Mouse (Mus musculus) lung, embryonic 14.5 days (tissue): ENCODE results near the gene Creg1. TPM values are rescaled to one million over a fixed set of nuclear protein-coding genes. Genes with fewer than 3 reads are reported as not detected.
A peak's percentile ranks its signal among the peaks of the same experiment; 100 is the strongest.

ENCODE experiments used
- ATAC-seq: fragments of 200-750 bp; cut with Nextera tagmentation; 2 replicates; pipeline ENCODE4 v1.8.0; 2017; ENCODE audit warnings: mild to moderate bottlenecking, moderate TSS enrichment, moderate library complexity; ENCODE audit not compliant: insufficient read depth
- DNase-seq: peaks from one replicate; pipeline ENCODE4 v3.0.0-alpha.2; 2015
- H3K27ac ChIP-seq: fragments of 300-500 bp; sonication (generic); 2 replicates; pipeline ENCODE4 v1.5.1; 2014; ENCODE audit warnings: low read depth, mild to moderate bottlenecking, moderate library complexity
- H3K27me3 ChIP-seq: fragments of 300-500 bp; sonication (generic); 2 replicates; pipeline ENCODE4 v1.6.1; 2014; ENCODE audit warnings: low read length, control low read depth; ENCODE audit not compliant: insufficient read depth
- H3K36me3 ChIP-seq: fragments of 300-500 bp; sonication (generic); 2 replicates; pipeline ENCODE4 v1.6.1; 2014; ENCODE audit warnings: control low read depth; ENCODE audit not compliant: insufficient read depth
- H3K4me1 ChIP-seq: fragments of 300-500 bp; sonication (generic); 2 replicates; pipeline ENCODE4 v1.6.1; 2014; ENCODE audit warnings: antibody characterized with exemption, control low read depth; ENCODE audit not compliant: insufficient read depth
- H3K4me2 ChIP-seq: fragments of 300-500 bp; sonication (generic); 2 replicates; pipeline ENCODE4 v1.6.1; 2014; ENCODE audit warnings: mild to moderate bottlenecking
- H3K4me3 ChIP-seq: fragments of 300-500 bp; sonication (generic); 2 replicates; pipeline ENCODE4 v1.5.1; 2014; ENCODE audit warnings: low read depth, low read length
- H3K9ac ChIP-seq: fragments of 300-500 bp; sonication (generic); 2 replicates; pipeline ENCODE4 v1.6.1; 2014
- H3K9me3 ChIP-seq: fragments of 300-500 bp; sonication (generic); 2 replicates; pipeline ENCODE4 v1.6.1; 2016; ENCODE audit warnings: low read depth, low read length, control low read depth
- CTCF ChIP-seq: IDR thresholded peaks from 2 replicates; pipeline ENCODE4 v1.5.1; 2016; ENCODE audit warnings: antibody characterized with exemption, low read depth
- WGBS: fragments of 180-500 bp; shearing (Covaris S2); extraction: QIAGEN DNeasy Blood & Tissue Kit; methylation state at CpG from one replicate; pipeline ENCODE4 v1.1.7; 2014; 5-methylcytosine and 5-hydroxymethylcytosine counted together
- polyA plus RNA-seq: library from polyadenylated mRNA; unstranded; fragments of >200 nt; fragmentation: Nextera tagmentation; extraction: Ambion mirVana; gene quantifications from 2 replicates; pipeline ENCODE4 v1.2.1, GENCODE M21; 2014

Gene Creg1
- polyA plus RNA-seq, 1 experiment from 2014 or later: 58.3 TPM

DNA sequence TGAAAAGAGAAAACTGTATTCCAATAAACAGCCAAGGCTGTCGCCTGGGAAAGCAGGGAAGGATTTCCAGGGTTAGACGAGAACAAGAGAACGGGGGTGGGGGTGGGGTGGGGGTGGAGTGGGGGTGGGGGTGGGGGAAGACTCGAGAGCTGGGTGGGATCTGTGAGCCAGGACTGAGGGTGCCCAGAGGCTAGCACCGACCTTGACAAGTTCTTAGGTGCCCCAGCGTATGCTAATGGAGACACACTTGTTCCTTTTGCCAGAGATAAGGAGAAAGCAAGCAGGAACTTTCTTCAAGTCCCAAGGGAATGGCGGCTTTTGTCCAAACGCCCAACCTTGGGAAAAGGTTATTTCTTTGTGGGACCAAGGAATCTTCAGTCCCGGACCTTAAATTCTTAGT lies 8.5 kb downstream of the Creg1 start:
- H3K4me2 ChIP-seq: peak overlapping the region; percentile 37
- H3K4me3 ChIP-seq: no peak overlapping the region
- ATAC-seq (no peak), DNase-seq (no peak)
- no peaks in the 10 kb centered on the region for H3K27me3 ChIP-seq
- 0 out of 2 replicates have a peak, but pooled peaks cover 3% of the 10 kb centered on the region for H3K4me1 ChIP-seq
- no peaks in the 10 kb centered on the region; the same call in 1 of the 2 replicates for H3K36me3 ChIP-seq
- H3K9me3 ChIP-seq: no peaks in the 10 kb centered on the region
- TF ChIP-seq CTCF: no peak
- no peak overlapping the region for H3K9ac ChIP-seq
- H3K27ac ChIP-seq: no peak overlapping the region
- 52% methylated on average over 9 of the region's 9 CpGs for WGBS

DNA sequence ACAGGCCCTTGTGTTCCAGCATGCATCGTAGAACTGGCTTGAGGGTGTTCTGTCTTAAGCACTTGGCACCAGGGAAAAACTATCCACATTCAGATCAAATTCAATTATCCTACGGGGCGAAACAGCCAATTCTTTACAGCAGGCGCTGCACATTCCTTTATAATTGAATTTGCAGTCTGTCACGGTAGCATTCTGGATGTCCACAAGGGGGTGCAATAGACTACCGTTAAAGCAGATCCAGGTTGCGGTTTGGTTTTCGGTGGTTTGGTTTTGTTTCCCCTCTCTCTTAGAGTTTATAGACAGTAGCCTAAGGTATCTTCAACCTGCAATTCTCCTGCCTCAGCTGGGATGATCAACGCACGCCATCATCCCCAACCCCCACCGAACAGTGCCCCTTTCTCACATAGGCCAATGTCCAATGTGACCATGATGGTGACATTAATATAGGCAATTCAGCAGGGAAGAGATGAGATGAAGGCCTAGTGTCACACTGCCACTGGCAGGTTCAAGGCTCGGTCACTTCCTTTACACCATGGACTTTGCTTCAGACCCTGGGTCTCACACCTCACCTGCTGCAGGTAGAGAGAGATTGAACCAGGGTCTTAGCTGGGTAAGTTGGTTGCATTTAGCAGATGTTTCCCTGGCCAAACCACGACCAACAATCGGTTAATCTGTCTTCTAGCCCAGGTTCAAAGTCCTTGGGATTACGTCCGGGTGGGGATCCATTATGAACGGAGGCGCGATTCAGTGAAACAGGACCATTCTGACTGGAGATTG lies 12.2 kb downstream of the Creg1 start:
- DNase-seq (peak; percentile 86), ATAC-seq (no peak)
- Histone ChIP-seq H3K36me3 (no peaks in the 10 kb centered on the region; the same call in 1 of the 2 replicates), H3K9me3 (no peaks in the 10 kb centered on the region), H3K27ac (no peak overlapping the region), H3K9ac (no peak overlapping the region), H3K4me2 (no peak overlapping the region), H3K27me3 (no peaks in the 10 kb centered on the region), H3K4me1 (0 out of 2 replicates have a peak, but pooled peaks cover 3% of the 10 kb centered on the region), H3K4me3 (no peak overlapping the region)
- peak; percentile 76 for TF ChIP-seq CTCF
- 51% methylated on average over 19 of the region's 19 CpGs for WGBS

DNA sequence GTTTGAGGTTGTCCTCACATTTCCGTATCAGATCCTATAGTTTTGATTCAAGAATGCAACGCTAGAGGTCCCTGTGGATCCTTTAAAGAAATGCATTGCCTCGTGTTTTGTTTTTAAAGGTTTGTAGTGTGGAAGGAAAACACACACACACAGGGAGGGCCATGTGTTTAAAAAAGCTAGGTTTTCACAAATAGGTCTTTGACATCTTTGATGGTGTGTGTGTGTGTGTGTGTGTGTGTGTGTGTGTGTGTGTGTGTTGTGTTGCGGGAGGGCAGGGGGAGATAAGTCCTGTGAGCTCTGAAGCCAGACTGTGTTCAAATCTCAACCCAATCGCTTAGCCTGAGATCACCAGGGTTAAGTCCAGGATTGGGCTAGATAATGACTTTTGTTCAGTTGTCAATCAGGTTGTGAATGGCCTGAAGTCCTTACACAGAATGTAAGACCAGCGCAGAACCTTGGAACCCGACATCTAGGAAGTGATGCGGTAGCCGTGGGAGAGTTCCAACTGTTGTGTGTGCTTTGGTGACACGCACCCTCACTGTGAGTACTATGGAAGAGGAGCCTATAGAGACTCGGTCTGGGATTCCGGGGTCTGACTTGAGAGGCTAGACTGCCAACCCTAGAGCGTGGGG lies 16.5 kb downstream of the Creg1 start:
- H3K27ac ChIP-seq: no peak overlapping the region
- no peaks in the 10 kb centered on the region for H3K9me3 ChIP-seq
- no peaks in the 10 kb centered on the region for H3K4me1 ChIP-seq
- peaks cover 3% of the 10 kb centered on the region; the same call in 1 of the 2 replicates for H3K27me3 ChIP-seq
- no peaks in the 10 kb centered on the region for H3K36me3 ChIP-seq
- TF ChIP-seq CTCF: peak; percentile 59
- 4% methylated on average over 13 of the region's 13 CpGs for WGBS
- peak overlapping the region; percentile 59 for H3K4me2 ChIP-seq
- DNase-seq (peak; percentile 85), ATAC-seq (peak; percentile 73)
- H3K9ac ChIP-seq: peak overlapping the region; percentile 5
- H3K4me3 ChIP-seq: peak overlapping the region; percentile 26

DNA sequence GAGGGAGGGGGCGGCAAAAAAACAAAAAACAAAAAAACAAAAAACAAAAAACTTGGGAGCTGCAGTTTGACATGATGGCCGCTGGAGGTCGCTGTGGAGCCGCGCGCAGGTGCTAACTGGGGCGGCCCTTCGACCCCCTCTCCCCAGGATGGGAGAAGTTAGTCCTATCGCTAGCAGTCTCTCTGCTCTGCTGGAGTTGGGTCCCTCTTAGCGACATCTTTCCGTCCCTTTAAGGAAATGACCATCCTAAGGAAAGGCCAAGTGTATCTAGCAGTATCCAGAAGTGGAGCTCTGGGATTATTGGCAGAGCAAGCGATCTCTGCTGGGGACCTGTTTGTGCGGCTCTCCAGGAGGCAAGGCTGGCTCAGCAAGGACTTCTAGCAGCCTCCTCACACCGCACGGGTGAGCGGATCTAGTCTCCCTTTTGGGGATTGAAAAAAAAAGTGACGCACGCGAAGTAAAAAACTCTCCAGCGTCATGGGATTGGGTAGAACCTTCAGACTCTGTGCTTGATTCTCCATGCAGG lies 17.1 kb downstream of the Creg1 start:
- no peaks in the 10 kb centered on the region for H3K9me3 ChIP-seq
- no peak overlapping the region for H3K27ac ChIP-seq
- no peaks in the 10 kb centered on the region for H3K36me3 ChIP-seq
- ATAC-seq (peak; percentile 48; the same call in 1 of the 2 replicates), DNase-seq (peak; percentile 55)
- peak overlapping the region; percentile 5 for H3K9ac ChIP-seq
- H3K4me1 ChIP-seq: no peaks in the 10 kb centered on the region
- peak; percentile 90 for TF ChIP-seq CTCF
- H3K4me2 ChIP-seq: peak overlapping the region; percentile 59
- H3K4me3 ChIP-seq: peak overlapping the region; percentile 26
- 4% methylated on average over 20 of the region's 20 CpGs for WGBS
- peaks cover 3% of the 10 kb centered on the region; the same call in 1 of the 2 replicates for H3K27me3 ChIP-seq

DNA sequence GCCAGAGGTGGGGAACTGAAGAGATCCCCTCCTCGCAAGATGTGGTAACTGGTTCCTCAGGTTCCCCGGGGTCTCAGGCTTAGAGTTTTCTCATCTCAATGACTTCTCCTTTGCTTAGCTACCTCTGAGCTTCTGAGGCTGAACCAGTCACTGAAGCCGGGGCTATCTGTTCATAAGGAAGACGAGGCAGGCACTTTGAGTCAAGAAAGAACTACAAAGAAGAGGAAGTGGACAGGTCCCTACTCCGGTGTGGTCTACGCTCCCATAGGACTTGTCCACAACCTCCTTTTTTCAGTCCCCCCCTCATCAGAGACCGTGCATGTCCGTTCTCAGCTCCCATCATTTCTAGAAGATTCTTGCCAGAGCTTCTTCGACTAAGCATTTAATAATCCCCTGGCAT lies 17.9 kb downstream of the Creg1 start:
- DNase-seq (no peak), ATAC-seq (no peak)
- no peaks in the 10 kb centered on the region for H3K9me3 ChIP-seq
- no peak overlapping the region for H3K9ac ChIP-seq
- WGBS: 75% methylated on average over 9 of the region's 9 CpGs
- H3K4me2 ChIP-seq: no peak overlapping the region
- H3K36me3 ChIP-seq: no peaks in the 10 kb centered on the region
- H3K4me3 ChIP-seq: no peak overlapping the region
- peaks cover 3% of the 10 kb centered on the region; the same call in 1 of the 2 replicates for H3K27me3 ChIP-seq
- H3K4me1 ChIP-seq: no peaks in the 10 kb centered on the region
- no peak for TF ChIP-seq CTCF
- no peak overlapping the region for H3K27ac ChIP-seq

DNA sequence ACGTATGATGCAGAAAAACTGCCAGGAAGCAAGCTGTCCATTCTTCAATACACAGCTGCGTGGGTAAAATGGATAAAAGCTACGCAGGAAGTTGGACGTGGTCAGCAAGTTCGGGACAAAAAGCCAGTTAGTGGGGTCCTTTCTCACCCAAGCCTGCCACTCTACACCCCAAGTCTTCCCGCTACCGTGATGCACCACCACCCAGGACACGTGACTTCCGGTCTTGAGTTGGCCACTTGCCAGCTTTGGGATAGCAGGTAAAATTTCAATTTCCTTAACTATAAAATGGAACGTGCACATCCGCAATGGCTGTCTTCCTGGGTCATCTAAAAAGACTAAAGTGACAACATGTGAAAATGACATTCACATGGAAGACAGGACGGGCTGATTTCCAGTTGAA lies 18.4 kb downstream of the Creg1 start:
- no peak for ATAC-seq
- Histone ChIP-seq H3K9me3 (no peaks in the 10 kb centered on the region), H3K27me3 (peaks cover 3% of the 10 kb centered on the region; the same call in 1 of the 2 replicates), H3K4me1 (no peaks in the 10 kb centered on the region), H3K4me3 (no peak overlapping the region), H3K9ac (no peak overlapping the region), H3K27ac (no peak overlapping the region), H3K4me2 (no peak overlapping the region), H3K36me3 (no peaks in the 10 kb centered on the region)
- WGBS: 78% methylated on average over 12 of the region's 12 CpGs
- TF ChIP-seq CTCF: no peak
- DNase-seq: no peak

DNA sequence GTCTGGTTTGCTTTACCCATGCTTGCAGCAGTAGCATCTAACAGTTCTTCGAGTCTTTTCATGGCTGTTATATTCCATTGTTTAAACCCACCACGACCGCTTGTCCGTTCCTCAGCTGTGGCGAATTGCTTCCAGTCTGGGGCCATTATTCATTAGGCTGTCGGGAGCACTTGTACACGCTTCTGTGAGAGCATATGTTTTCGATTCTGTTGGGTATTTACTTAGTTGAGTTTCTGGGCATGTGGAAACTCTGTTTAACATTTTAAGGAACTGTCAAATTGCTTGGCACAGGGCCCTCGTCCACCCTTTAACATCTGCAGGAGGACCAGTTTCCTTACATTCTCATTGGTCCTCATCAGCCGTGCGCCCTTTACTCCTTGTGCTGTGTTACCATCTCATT lies 22.8 kb downstream of the Creg1 start:
- no peak for TF ChIP-seq CTCF
- 0 out of 2 replicates have a peak overlapping the region, but pooled peaks have one; percentile 15 for H3K4me2 ChIP-seq
- H3K36me3 ChIP-seq: no peaks in the 10 kb centered on the region
- no peaks in the 10 kb centered on the region for H3K4me1 ChIP-seq
- H3K27me3 ChIP-seq: peaks cover under 1% of the 10 kb centered on the region; the same call in 1 of the 2 replicates
- ATAC-seq (peak; percentile 67; the same call in 1 of the 2 replicates), DNase-seq (peak; percentile 69)
- H3K9ac ChIP-seq: no peak overlapping the region
- no peak overlapping the region for H3K4me3 ChIP-seq
- H3K27ac ChIP-seq: no peak overlapping the region
- no peaks in the 10 kb centered on the region for H3K9me3 ChIP-seq
- 28% methylated on average over 11 of the region's 11 CpGs for WGBS
